Mouse (Mus musculus): ENCODE data around the gene Snap29. TPM values are rescaled to one million over a fixed set of nuclear protein-coding genes. Genes with fewer than 3 reads are reported as not detected.

Gene Snap29
- polyA plus RNA-seq, 2 experiments, result 7.8 to 9.7 TPM

DNA sequence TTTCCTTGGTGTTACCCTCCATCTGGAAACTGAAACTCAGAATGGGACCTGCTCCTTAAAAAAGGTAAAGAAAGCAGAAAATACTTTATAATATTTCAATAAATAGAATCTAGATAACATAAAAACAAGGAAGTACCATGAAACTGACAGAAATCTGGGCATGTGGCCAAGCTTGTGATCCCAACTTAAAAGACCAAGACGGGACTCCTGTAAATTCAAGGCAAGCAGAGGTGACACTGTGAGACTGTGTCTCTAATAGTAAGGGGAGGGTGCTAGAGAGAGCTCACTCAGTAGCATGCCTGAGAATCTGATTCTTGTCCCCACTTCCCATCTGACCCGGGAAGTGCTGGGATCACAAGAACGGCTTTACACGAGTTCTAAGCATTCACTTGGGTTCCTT is 13.0 kb upstream of the Snap29 start:
- Histone ChIP-seq H3K9ac (ENCODE audit: low read depth, low read length, severe bottlenecking) (no peak overlapping the region), H3K4me2 (replicated peaks; ENCODE audit: low read depth, low read length, severe bottlenecking) (no peak overlapping the region), H3K27ac (replicated peaks; ENCODE audit: low read depth, low read length) (no peak overlapping the region), H3K27me3 (ENCODE audit: control insufficient read depth, insufficient read depth, low read length) (no peaks in the 10 kb centered on the region), H3K4me3 (replicated peaks; ENCODE audit: low read length) (no peak overlapping the region), H3K9me3 (ENCODE audit: control insufficient read depth, low read length) (no peaks in the 10 kb centered on the region), H3K36me3 (ENCODE audit: control insufficient read depth, insufficient read depth, low read length) (peaks cover 3% of the 10 kb centered on the region), H3K4me1 (ENCODE audit: control insufficient read depth, insufficient read depth, low read length) (no peaks in the 10 kb centered on the region)
- ATAC-seq (ENCODE audit: low FRiP score, low read depth), result no peak
- TF ChIP-seq POLR2A (IDR thresholded peaks at IDR 0.05; ENCODE audit: borderline replicate concordance, extremely low read depth, insufficient read depth, insufficient read length), result no peak
- 59% methylated on average over 4 of the region's 4 CpGs for WGBS
- DNase-seq (ENCODE audit: low spot score), result no peak

DNA sequence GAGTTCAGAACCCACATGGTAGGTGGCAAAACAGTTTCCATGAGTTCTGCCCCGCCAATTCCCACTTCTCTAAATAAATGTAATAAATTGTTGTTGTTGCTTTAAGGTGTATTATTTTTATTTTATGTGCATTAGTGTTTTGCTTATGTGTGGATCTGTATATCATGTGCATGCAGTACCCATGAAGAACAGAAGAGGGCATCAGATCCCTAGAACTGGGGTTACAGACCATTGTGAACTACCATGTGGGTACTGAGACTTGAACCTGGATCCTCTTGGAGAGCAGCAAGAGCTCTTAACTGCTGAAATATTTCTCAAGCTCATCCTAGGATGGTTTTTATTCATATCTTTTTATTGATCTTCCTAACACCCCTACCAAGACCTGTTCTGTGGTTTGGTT is 2.9 kb upstream of the Snap29 start:
- Histone ChIP-seq H3K27ac (replicated peaks; ENCODE audit: low read depth, low read length) (no peak overlapping the region), H3K36me3 (ENCODE audit: control insufficient read depth, insufficient read depth, low read length) (peaks cover 3% of the 10 kb centered on the region; the same call in 1 of the 2 replicates), H3K27me3 (ENCODE audit: control insufficient read depth, insufficient read depth, low read length) (no peaks in the 10 kb centered on the region), H3K9ac (ENCODE audit: low read depth, low read length, severe bottlenecking) (no peak overlapping the region), H3K9me3 (ENCODE audit: control insufficient read depth, low read length) (no peaks in the 10 kb centered on the region), H3K4me1 (ENCODE audit: control insufficient read depth, insufficient read depth, low read length) (peaks cover 8% of the 10 kb centered on the region; the same call in 1 of the 2 replicates), H3K4me3 (replicated peaks; ENCODE audit: low read length) (no peak overlapping the region), H3K4me2 (replicated peaks; ENCODE audit: low read depth, low read length, severe bottlenecking) (no peak overlapping the region)
- DNase-seq (ENCODE audit: low spot score), result no peak
- TF ChIP-seq POLR2A (IDR thresholded peaks at IDR 0.05; ENCODE audit: borderline replicate concordance, extremely low read depth, insufficient read depth, insufficient read length), result no peak
- ATAC-seq (ENCODE audit: low FRiP score, low read depth), result no peak
- WGBS, result 84% methylated on average over 1 of the region's 1 CpGs

DNA sequence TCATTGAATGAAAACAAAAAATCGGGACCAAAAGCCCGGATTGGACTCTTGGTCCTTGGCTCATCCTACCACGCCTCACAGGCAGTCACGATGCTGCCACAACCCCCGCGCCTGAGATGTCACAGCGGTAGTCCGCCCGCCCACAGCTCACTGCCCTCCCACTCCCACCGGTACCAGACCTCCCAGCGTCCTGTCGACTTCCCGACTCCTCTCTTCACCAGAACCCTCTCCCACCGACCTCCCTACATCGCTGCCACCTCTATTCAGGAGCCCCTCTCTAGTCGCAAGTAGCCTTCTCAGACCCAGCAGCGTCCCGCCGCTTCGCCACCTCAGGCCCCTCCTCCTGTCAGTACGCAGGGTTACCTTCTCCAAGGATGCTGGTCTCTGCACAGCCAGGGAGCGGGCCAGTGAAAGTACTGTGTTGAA is 502 bp upstream of the Snap29 start:
- H3K4me2 ChIP-seq (replicated peaks; ENCODE audit: low read depth, low read length, severe bottlenecking), result peak overlapping the region; percentile 65
- peak; percentile 34 for DNase-seq (ENCODE audit: low spot score)
- H3K4me3 ChIP-seq (replicated peaks; ENCODE audit: low read length), result peak overlapping the region; percentile 80
- peak; percentile 79 for ATAC-seq (ENCODE audit: low FRiP score, low read depth)
- H3K27ac ChIP-seq (replicated peaks; ENCODE audit: low read depth, low read length), result peak overlapping the region; percentile 73
- H3K4me1 ChIP-seq (ENCODE audit: control insufficient read depth, insufficient read depth, low read length), result peaks cover 8% of the 10 kb centered on the region; the same call in 1 of the 2 replicates
- H3K9me3 ChIP-seq (ENCODE audit: control insufficient read depth, low read length), result no peaks in the 10 kb centered on the region
- no peak for TF ChIP-seq POLR2A (IDR thresholded peaks at IDR 0.05; ENCODE audit: borderline replicate concordance, extremely low read depth, insufficient read depth, insufficient read length)
- peak overlapping the region; percentile 79 for H3K9ac ChIP-seq (ENCODE audit: low read depth, low read length, severe bottlenecking)
- H3K27me3 ChIP-seq (ENCODE audit: control insufficient read depth, insufficient read depth, low read length), result no peaks in the 10 kb centered on the region
- WGBS, result under 1% methylated on average over 20 of the region's 22 CpGs
- peaks cover 3% of the 10 kb centered on the region; the same call in 1 of the 2 replicates for H3K36me3 ChIP-seq (ENCODE audit: control insufficient read depth, insufficient read depth, low read length)

DNA sequence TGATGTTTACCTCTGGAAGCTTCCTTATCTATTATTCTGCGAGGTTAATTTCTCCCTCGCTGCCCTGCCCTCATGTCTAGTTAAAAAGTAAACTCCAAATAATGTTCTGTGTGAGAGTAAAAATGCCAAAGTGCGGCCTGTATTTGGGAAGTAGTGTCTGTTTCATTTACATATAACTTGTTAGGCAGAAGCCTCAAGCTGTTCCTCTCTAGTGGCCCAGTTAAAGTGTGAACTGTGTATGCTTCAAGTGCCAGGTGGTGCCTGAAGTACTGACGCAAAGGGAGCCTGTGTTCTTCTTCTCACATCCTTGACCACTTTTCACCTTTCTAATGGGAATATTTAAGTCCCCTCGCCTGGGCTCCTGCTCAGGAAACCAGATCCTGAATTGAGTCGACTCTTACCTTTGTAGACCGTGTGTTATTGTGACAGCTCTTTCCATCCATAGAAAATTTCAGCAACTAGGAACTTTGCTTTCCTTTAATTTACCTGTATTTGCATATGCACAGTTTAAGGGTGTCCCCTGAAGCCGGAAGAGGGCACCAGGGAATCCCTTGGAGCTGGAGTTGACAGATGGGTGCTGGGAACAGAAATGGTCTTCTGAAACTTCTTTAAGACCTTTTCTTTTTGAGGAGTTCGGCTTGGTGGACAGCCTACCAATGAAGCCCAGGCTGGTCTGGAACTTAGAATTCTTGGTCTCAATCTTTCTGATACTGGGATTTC is 886 bp downstream of the Snap29 start:
- Histone ChIP-seq H3K9me3 (ENCODE audit: control insufficient read depth, low read length) (no peaks in the 10 kb centered on the region), H3K4me2 (replicated peaks; ENCODE audit: low read depth, low read length, severe bottlenecking) (peak overlapping the region; percentile 65), H3K9ac (ENCODE audit: low read depth, low read length, severe bottlenecking) (peak overlapping the region; percentile 79), H3K36me3 (ENCODE audit: control insufficient read depth, insufficient read depth, low read length) (peaks cover 3% of the 10 kb centered on the region; the same call in 1 of the 2 replicates), H3K4me3 (replicated peaks; ENCODE audit: low read length) (peak overlapping the region; percentile 80), H3K27ac (replicated peaks; ENCODE audit: low read depth, low read length) (no peak overlapping the region), H3K4me1 (ENCODE audit: control insufficient read depth, insufficient read depth, low read length) (peaks cover 8% of the 10 kb centered on the region; the same call in 1 of the 2 replicates), H3K27me3 (ENCODE audit: control insufficient read depth, insufficient read depth, low read length) (no peaks in the 10 kb centered on the region)
- TF ChIP-seq POLR2A (IDR thresholded peaks at IDR 0.05; ENCODE audit: borderline replicate concordance, extremely low read depth, insufficient read depth, insufficient read length), result no peak
- WGBS, result 31% methylated on average over 9 of the region's 9 CpGs
- no peak for ATAC-seq (ENCODE audit: low FRiP score, low read depth)
- no peak for DNase-seq (ENCODE audit: low spot score)

DNA sequence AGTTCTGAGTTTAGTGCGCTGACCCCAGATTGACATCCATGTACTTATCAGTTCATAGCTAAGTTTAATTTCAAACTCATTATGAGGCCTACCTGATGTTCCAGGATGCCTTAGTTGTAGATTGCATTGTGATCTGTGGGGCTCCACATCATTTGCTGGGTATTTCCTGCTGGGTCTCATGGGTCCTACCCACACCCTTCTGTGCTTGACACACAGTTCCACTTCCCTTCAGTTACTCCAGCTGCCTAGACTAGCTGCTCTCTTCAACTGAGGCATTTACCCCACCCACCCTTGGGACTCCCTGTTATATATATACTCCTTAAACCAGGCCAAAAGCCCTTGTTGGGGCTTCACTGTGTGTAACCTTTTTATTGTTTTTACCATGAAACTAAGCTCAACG is 3.3 kb downstream of the Snap29 start:
- H3K27ac ChIP-seq (replicated peaks; ENCODE audit: low read depth, low read length), result no peak overlapping the region
- no peaks in the 10 kb centered on the region for H3K27me3 ChIP-seq (ENCODE audit: control insufficient read depth, insufficient read depth, low read length)
- ATAC-seq (ENCODE audit: low FRiP score, low read depth), result no peak
- no peaks in the 10 kb centered on the region; the same call in 1 of the 2 replicates for H3K36me3 ChIP-seq (ENCODE audit: control insufficient read depth, insufficient read depth, low read length)
- peaks cover 8% of the 10 kb centered on the region; the same call in 1 of the 2 replicates for H3K4me1 ChIP-seq (ENCODE audit: control insufficient read depth, insufficient read depth, low read length)
- no peak for TF ChIP-seq POLR2A (IDR thresholded peaks at IDR 0.05; ENCODE audit: borderline replicate concordance, extremely low read depth, insufficient read depth, insufficient read length)
- no peaks in the 10 kb centered on the region for H3K9me3 ChIP-seq (ENCODE audit: control insufficient read depth, low read length)
- no peak overlapping the region for H3K4me2 ChIP-seq (replicated peaks; ENCODE audit: low read depth, low read length, severe bottlenecking)
- H3K4me3 ChIP-seq (replicated peaks; ENCODE audit: low read length), result no peak overlapping the region
- H3K9ac ChIP-seq (ENCODE audit: low read depth, low read length, severe bottlenecking), result no peak overlapping the region
- no peak for DNase-seq (ENCODE audit: low spot score)
- 81% methylated on average over 2 of the region's 2 CpGs for WGBS
